Comparison of ENCODE assay signal across 20 mouse cellular contexts in genomic region chr5:136459901-136460300, GRCm38 (mm10).
DNase-seq lines count a peak whose midpoint lies in the region; ATAC-seq and TF ChIP-seq lines count a peak whose summit lies in the region.
"Had no signal": no experiment of that assay in that cellular context is flagged by ENCODE, and none has a peak within 500 bp of the region (broad histone marks: within the 10 kb centered on the region; RNA-seq: fewer than 3 reads in every experiment).

No protein-coding gene starts in this region.

- H3K27ac ChIP-seq in intestine, postnatal 0 days (ENCODE audit: low read depth, low read length): no peak overlapping the region
- H3K27ac ChIP-seq in midbrain, embryonic 13.5 days: no peak overlapping the region
- H3K27ac ChIP-seq: lung, embryonic 15.5 days; midbrain, embryonic 12.5 days; neural tube, embryonic 12.5 days; stomach, embryonic 15.5 days had no signal

- H3K4me2 ChIP-seq in intestine, postnatal 0 days (replicated peaks; ENCODE audit: low read depth): no peak overlapping the region
- H3K4me2 ChIP-seq in midbrain, embryonic 13.5 days (replicated peaks): no peak overlapping the region
- H3K4me2 ChIP-seq: heart, embryonic 13.5 days; lung, embryonic 15.5 days; midbrain, embryonic 12.5 days; neural tube, embryonic 12.5 days; stomach, embryonic 15.5 days had no signal

- no peaks in the 10 kb centered on the region for H3K9me3 ChIP-seq in intestine, postnatal 0 days (ENCODE audit: control insufficient read depth)
- no peaks in the 10 kb centered on the region for H3K9me3 ChIP-seq in midbrain, embryonic 13.5 days
- H3K9me3 ChIP-seq: heart, embryonic 13.5 days; lung, embryonic 15.5 days; midbrain, embryonic 12.5 days; neural tube, embryonic 12.5 days; stomach, embryonic 15.5 days had no signal

- peak; percentile 45 to 46 for DNase-seq in spleen, postnatal 36 days (ENCODE audit: low spot score in 2 of 2)
- DNase-seq in spleen, postnatal 4 days (ENCODE audit: low spot score in 2 of 2): no peak
- DNase-seq in induced T-regulatory cell, adult 2 months (ENCODE audit: low read depth): peak; percentile 80
- DNase-seq in natural killer cell, adult 2 months (ENCODE audit: low spot score in 2 of 2): peak; percentile 65 to 76
- peak; percentile 56 for DNase-seq in thymus, postnatal 4 days
- no peak for DNase-seq in right cerebral cortex, adult 18-20 months
- DNase-seq: cerebellum, adult 11 months; cerebellum, postnatal 25 days; gastrocnemius, postnatal 25 days; kidney, adult 11 months; kidney, postnatal 14 days; layer of hippocampus, adult 9-11 months; liver had no signal

- no peak for ATAC-seq in intestine, postnatal 0 days
- no peak for ATAC-seq in midbrain, embryonic 13.5 days

- TF ChIP-seq CTCF in intestine, postnatal 0 days (IDR thresholded peaks at IDR 0.05; ENCODE audit: low read depth): no peak

- no peak overlapping the region for H3K9ac ChIP-seq in intestine, postnatal 0 days (ENCODE audit: low read depth, low read length)
- H3K9ac ChIP-seq in midbrain, embryonic 13.5 days (replicated peaks): no peak overlapping the region
- H3K9ac ChIP-seq: lung, embryonic 15.5 days; midbrain, embryonic 12.5 days; neural tube, embryonic 12.5 days; stomach, embryonic 15.5 days had no signal

- H3K27me3 ChIP-seq in intestine, postnatal 0 days (replicated peaks; ENCODE audit: control insufficient read depth, insufficient read depth, low read length): no peaks in the 10 kb centered on the region
- H3K27me3 ChIP-seq in midbrain, embryonic 13.5 days: no peaks in the 10 kb centered on the region
- H3K27me3 ChIP-seq: heart, embryonic 13.5 days; lung, embryonic 15.5 days; midbrain, embryonic 12.5 days; neural tube, embryonic 12.5 days; stomach, embryonic 15.5 days had no signal

- H3K36me3 ChIP-seq in intestine, postnatal 0 days (ENCODE audit: control insufficient read depth, insufficient read depth): no peaks in the 10 kb centered on the region
- H3K36me3 ChIP-seq in midbrain, embryonic 13.5 days: 0 out of 2 replicates have a peak, but pooled peaks cover 3% of the 10 kb centered on the region
- H3K36me3 ChIP-seq: lung, embryonic 15.5 days; midbrain, embryonic 12.5 days; neural tube, embryonic 12.5 days; stomach, embryonic 15.5 days had no signal

- no peak overlapping the region for H3K4me3 ChIP-seq in intestine, postnatal 0 days (ENCODE audit: low read depth, low read length)
- H3K4me3 ChIP-seq in midbrain, embryonic 13.5 days (replicated peaks): no peak overlapping the region
- H3K4me3 ChIP-seq: heart, embryonic 13.5 days; lung, embryonic 15.5 days; midbrain, embryonic 12.5 days; neural tube, embryonic 12.5 days; stomach, embryonic 15.5 days had no signal

- H3K4me1 ChIP-seq in intestine, postnatal 0 days (replicated peaks; ENCODE audit: control insufficient read depth, insufficient read depth, low read length): 0 out of 2 replicates have a peak, but pooled peaks cover 12% of the 10 kb centered on the region
- peaks cover 18% of the 10 kb centered on the region for H3K4me1 ChIP-seq in midbrain, embryonic 13.5 days (replicated peaks)

- WGBS in intestine, postnatal 0 days: 91% methylated on average over 6 of the region's 6 CpGs
- WGBS in midbrain, embryonic 13.5 days: 94% methylated on average over 6 of the region's 6 CpGs

Comparison
In these comparisons a context has a peak if more than half of its experiments do, and no peak if none do; other contexts are left out.
1. DNase-seq: peak in spleen, postnatal 36 days (2 of 2), induced T-regulatory cell, adult 2 months (single experiment), natural killer cell, adult 2 months (2 of 2) and thymus, postnatal 4 days (single experiment); none in spleen, postnatal 4 days (0 of 2) and right cerebral cortex, adult 18-20 months (single experiment).